Mouse (Mus musculus) megakaryocyte-erythroid progenitor cell, adult 5-6 weeks (primary cell): ENCODE results near the gene Macf1. TPM values are rescaled to one million over a fixed set of nuclear protein-coding genes. Genes with fewer than 3 reads are reported as not detected.
"Not testable (repeated sequence)": the region's sequence is repeated elsewhere in the genome, so short reads cannot be mapped to it uniquely, and the experiment has no call there.

Experiments used
- ATAC-seq: replicated peaks from 2 replicates; pipeline ENCODE4 v1.8.0; 2016; ENCODE audit warnings: mild to moderate bottlenecking, inconsistent platforms; ENCODE audit not compliant: severe bottlenecking, poor library complexity, low FRiP score, low TSS enrichment
- total RNA-seq, 2 experiments: library from RNA; stranded (forward) in 1 of 2; stranded (reverse) in 1 of 2; fragments of 200-1000, 215-1000 nt in 1 of 2; fragments of >200 nt in 1 of 2; fragmentation: Nextera tagmentation in 1 of 2; gene quantifications; 2 replicates each; pipeline ENCODE4 v1.2.3; 2014 to 2017

Macf1 gene
- total RNA-seq, 2 experiments from 2014 or later, result 101 to 111 TPM

- ATAC-seq, result no peak
Observed at GRCm38 (mm10) chr4:123645246-123645845, 38.8 kb downstream of the Macf1 start.

DNA sequence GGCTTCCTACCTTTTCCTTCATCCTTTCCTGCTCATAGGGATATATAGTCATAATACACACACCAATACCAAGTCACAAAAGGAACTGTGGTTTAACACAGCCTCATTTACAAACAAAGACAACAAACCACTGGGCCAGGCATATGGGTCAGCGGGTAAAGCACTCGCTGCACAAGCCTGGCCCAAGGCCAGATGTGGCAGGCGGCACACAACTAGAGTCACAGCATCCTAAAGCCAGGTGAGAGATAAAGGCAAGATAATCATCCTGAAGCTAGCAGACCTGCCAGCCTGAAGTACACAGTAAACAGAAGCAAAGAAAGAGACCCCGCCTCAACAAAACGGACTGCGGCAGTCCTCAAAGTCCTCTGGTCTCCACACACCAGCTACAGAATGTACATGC is 40.6 kb downstream of the Macf1 start:
- ATAC-seq, result no peak

GRCm38 (mm10) chr4:123642877-123643276 is 41.3 kb downstream of the Macf1 start:
- ATAC-seq, result no peak

DNA sequence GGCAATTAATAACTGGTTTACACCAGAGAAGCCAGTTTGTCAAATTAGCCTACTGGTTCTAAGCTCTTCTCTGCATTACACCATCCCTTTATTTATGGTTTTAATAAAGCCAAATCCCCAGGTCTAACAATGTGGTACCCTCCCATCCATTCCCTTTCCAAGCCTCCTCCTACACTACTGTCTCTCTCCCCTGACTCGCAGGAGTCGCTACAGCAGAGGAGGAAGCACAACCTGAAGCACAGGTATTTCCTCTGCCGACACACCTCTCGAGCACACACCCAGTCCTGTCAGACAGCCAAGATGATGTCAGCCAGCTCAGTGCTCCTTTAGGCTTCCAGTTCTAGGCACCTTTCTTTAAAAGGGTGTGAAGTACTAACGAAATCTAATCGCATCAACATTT is 47.0 kb downstream of the Macf1 start:
- no peak for ATAC-seq

DNA sequence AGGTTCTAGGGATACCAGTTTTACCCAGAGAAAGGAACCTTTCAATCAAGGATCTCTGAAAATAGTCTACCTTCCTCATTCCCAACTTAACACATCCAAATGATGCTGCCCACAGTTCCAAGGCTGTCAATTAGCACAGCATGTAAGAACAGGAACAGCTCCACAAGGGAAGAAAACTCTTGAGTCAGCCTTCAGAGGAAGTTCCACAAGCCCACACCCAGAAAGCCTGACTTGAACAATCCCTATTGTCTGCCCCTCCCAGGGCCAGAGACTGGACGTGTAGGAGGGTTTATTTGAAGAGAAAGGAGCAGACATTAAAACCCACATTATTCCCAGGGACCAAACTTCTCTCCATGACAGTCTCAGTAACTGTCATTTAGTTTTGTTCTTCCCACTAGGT is 48.7 kb downstream of the Macf1 start:
- ATAC-seq, result no peak

DNA sequence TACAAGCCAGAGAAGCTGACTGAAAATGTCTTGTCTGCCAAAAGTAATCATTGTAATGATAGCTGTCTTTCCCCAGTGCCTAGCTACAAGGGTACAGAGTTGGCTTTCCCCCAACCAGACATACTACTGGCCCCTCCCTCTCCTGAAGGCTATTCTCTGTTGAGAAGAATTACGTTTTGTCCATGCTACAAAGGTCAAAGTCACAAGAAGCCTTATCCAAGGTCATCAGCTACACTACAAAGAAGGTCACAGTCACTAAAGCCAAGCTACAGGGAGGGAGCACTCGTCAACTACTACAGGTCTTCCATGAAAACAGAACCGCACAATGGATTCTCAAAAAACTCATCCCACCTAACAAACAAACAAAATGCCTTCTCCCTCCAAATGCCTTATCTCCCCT is 49.7 kb downstream of the Macf1 start:
- no peak for ATAC-seq

GRCm38 (mm10) chr4:123633874-123634273 is 50.3 kb downstream of the Macf1 start:
- ATAC-seq, result no peak

DNA sequence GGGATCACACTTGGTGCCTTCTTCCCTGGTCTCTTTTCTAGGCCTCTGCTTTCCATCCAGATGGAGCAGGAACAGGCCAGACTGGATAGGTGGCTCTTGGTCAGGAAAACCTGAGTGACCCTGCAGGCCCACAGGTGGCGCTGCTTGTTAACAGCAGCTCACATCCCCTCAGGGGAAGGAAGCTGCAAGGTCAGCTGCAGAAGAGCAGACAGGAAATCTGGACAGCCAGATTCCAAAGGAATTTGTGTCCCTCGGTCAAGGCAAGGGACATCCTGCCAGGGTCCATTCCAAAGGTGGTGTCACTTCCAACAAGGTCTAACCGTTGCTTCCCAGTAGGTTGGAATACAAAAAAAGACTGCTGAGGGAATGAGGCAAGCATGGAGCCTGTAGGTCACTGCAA is 50.8 kb downstream of the Macf1 start:
- peak; percentile 87 for ATAC-seq

DNA sequence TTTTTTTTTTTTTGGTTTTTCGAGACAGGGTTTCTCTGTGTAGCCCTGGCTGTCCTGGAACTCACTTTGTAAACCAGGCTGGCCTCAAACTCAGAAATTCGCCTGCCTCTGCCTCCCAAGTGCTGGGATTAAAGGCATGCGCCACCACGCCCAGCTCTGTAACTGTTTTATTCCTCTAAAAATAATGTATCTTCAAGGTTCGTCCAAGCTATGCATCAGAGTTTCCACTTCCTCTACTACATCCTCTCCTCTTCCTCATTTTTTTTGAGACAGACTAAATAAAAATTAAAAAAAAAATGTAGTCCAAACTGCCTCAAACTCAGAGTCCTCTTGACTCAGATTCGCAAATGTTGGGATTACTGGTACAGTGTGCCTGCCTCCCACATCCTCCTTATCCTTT is 52.0 kb downstream of the Macf1 start:
- ATAC-seq, result not testable (repeated sequence)

DNA sequence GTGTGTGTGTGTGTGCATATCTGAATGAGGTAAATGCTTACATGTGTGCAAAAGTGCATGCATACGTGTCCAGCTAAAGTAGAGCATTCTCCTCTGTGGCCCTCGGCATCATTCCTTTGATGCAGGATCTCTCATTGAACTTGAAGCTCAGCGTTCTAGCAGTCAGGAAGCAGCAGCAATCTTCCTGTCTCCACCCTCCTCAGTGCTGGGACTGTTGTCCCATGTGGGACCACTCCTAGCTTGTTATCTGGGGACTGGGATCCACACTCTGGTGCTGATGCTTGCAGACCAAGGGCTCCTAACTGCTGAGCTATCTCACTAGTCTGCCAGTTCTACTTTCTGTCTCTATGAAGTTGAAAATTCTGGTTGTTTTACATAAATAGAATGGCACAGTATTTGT is 52.5 kb downstream of the Macf1 start:
- ATAC-seq, result peak; percentile 51; the same call in 1 of the 2 replicates

- ATAC-seq, result no peak
Observed at GRCm38 (mm10) chr4:123627683-123628082, 56.5 kb downstream of the Macf1 start.

DNA sequence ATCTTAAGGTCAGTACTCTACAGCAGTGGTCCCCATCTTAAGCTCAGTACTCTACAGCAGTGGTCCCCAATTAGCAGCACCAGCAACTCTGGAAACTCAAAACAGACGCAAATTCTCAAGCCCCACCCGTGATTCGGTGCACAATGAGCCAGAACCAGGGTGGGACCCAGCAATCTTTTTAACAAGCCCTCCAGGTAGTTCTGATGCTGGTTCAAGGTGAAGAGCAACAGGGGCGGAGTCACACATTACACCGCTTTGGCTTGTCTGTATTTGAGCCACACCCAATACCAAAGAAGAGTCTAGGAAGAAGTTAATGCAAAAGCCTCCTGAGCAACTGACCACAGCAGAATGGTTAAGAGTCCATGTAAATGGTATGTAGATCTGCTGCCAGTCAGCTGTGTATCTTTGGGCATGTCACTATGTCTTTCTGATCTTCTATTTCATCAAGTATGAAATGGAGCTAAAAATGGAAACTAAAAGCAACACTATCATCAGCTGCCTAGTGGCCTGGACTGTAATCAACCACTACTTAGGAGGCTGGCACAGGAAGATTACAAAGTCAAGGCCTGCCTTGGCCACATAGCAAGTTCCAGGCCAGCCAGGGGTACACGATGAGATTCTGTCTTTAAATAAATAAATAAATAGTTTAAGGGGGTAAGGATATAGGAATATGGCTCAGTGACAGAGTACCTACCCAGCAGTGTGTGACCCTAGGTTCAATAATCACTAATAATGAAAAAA is 58.7 kb downstream of the Macf1 start:
- ATAC-seq, result peak; percentile 66

DNA sequence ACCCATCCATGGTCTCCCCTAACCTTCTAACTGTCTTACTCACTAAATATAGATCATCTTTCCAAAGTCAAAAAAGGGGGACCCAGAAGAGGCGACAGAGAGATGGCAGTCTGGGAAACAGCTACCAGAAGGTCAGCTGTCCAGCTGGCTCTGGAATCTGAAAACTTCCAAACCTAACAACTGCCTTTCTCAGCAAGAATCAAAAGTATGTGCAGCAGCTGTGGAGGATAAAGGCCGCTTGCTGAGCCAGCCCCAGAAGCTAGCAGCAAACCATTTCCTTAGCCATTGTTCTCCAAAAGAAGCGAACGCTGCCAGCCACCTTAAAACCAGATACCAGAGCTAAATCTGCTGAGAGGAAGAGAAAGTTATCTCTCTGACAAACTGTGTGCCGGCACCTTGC is 59.7 kb downstream of the Macf1 start:
- no peak for ATAC-seq

- ATAC-seq, result no peak
Observed at GRCm38 (mm10) chr4:123623742-123624151, 60.4 kb downstream of the Macf1 start.

- ATAC-seq, result no peak
Observed at GRCm38 (mm10) chr4:123621732-123622131, 62.4 kb downstream of the Macf1 start.

- no peak for ATAC-seq
Observed at GRCm38 (mm10) chr4:123617727-123618389, 66.3 kb downstream of the Macf1 start.

DNA sequence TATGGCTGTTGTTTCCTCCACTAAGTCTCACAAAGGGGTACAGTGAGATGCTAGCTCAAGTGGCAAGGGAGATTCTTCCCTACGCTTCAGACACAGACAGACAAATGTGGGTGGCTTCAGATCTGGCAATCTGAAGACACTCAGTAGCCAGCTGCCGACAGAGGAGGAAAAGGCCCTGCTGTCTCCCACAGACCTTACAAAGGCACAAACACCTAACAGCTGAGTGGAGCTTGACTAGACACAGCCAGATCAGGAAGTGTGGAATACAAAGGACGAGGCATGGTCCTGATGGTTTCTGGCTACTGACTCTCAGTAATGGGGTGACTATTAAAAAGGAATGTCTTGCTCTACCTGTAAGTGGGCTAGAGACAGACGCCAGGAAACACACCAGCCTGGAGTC is 67.2 kb downstream of the Macf1 start:
- ATAC-seq, result no peak

GRCm38 (mm10) chr4:123616501-123616900 is 67.7 kb downstream of the Macf1 start:
- ATAC-seq, result no peak

DNA sequence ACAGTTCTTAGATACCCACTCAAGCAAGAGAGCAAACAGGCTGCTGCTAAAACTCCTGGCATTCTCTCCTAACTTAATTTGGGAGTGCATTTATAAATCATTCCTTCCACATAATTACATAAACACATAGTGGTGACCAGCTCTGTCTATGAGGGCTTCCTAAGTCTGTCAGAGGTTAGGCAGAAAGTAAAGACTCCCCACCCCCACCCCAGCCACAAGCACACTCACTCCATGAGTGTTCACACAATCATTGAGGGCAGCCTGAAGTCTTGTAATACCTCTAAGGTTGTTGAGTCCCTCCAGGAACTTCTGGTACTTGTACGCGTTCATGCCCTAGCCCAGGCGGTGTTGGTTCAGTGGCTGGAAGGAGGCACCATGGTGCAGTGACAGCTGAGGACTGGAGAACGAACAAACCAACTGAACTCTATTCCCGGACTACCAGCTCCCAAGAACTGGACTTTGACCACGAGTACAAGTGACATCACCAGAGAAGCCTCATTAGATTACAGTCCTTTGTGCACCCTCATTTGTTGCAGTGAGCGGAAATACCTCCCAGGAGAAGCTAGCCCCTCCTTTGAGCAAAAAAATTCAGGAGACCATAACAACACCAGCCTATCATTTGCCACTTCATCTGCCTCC is 70.7 kb downstream of the Macf1 start:
- ATAC-seq, result no peak

DNA sequence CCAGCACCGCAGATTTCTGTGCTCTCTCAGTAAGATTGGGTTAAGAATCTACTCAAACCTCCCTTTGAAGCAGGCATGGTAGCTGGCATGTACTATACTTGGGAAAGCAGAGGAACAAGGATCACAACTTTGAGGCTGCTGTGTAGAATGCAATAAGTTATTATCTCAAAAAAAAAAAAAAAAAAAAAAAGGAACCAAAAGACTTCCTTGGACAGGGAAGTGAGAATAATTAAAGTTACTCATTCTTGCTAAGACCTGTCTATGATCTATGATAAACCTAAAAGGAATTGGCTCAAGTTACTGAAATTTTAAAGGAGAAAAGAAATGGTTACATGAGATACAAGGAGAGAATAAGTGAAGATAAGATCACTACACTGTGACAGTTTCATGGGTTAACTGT is 72.2 kb downstream of the Macf1 start:
- ATAC-seq, result no peak
